Mouse (Mus musculus) pancreas, adult 10 weeks (tissue): ENCODE data around the gene Egfem1. TPM values are rescaled to one million over a fixed set of nuclear protein-coding genes. Genes with fewer than 3 reads are reported as not detected.

Experiments used
- polyA plus RNA-seq: library from polyadenylated mRNA; stranded (reverse); fragments of 350-450 nt; fragmentation: Illumina TruSeq; extraction: RNeasy Lipid Tissue Mini Kit (QIAGEN cat#74804); gene quantifications from one replicate; pipeline ENCODE4 v1.2.3, GENCODE M21; 2015; ENCODE audit warnings: low read depth, low replicate concordance; ENCODE audit not compliant: insufficient read depth

Egfem1 gene
- polyA plus RNA-seq, result not detected

DNA sequence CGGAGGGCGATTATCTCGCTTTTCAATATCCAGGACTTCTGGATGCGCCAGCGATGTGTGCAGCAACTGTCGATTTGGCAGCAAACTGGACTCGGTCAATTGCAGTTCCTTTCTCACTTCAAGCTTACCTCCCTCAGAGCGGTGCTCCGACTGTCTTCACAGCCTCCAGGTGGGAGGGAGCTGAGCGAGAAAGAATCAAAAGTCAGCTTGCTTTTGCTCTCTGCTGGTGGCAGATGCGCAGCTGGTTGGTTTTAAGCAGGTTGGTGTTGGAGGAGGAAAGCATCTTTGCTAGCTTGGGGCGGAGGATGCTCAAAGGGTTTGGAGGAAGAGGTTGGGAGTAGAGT lies at the start of gene Egfem1:
Gene Egfem1 (plus strand): TSS at position 72 of the 344 bp plus-strand sequence.

Other genes with a start within 250 kb of the Egfem1 start
- not detected for gene Gm1527, start 189.4 kb upstream of the Egfem1 start, polyA plus RNA-seq